Mouse (Mus musculus): ENCODE measurements around the gene AU040320.

AU040320 gene

GRCm38 (mm10) chr4:126753268-126754230 lies at the start of gene AU040320, which contains the start of gene Ncdn:
Gene AU040320 (plus strand): TSS chr4:126753544.
Gene Ncdn (minus strand): TSS chr4:126753438.
- DNase-seq: peak; percentile 97 to 99

GRCm38 (mm10) chr4:126706630-126707438 lies 46.5 kb upstream of the AU040320 start:
- no peak for DNase-seq

GRCm38 (mm10) chr4:126707439-126707826 lies 45.9 kb upstream of the AU040320 start:
- DNase-seq: no peak

- peak in 1 of 2 experiments; percentile 30 for DNase-seq
Observed at GRCm38 (mm10) chr4:126732111-126732510, 21.2 kb upstream of the AU040320 start.

GRCm38 (mm10) chr4:126732531-126733380 lies 20.6 kb upstream of the AU040320 start:
- peak in 1 of 2 experiments; percentile 37 for DNase-seq

- no peak for DNase-seq
Observed at GRCm38 (mm10) chr4:126734001-126734603, 19.2 kb upstream of the AU040320 start.

- no peak for DNase-seq
Observed at GRCm38 (mm10) chr4:126734700-126735381, 18.5 kb upstream of the AU040320 start.

- DNase-seq: no peak
Observed at GRCm38 (mm10) chr4:126735382-126736000, 17.9 kb upstream of the AU040320 start.

GRCm38 (mm10) chr4:126736001-126736414 lies 17.3 kb upstream of the AU040320 start, which contains the start of gene Tfap2e:
Gene Tfap2e (minus strand): TSS chr4:126736240.
- peak; percentile 37 to 57 for DNase-seq

- peak in 1 of 2 experiments; percentile 37 for DNase-seq
Observed at GRCm38 (mm10) chr4:126739966-126740676, 13.2 kb upstream of the AU040320 start.

- peak; percentile 76 to 83 for DNase-seq
Observed at GRCm38 (mm10) chr4:126741448-126741847, 11.9 kb upstream of the AU040320 start.

- no peak for DNase-seq
Observed at GRCm38 (mm10) chr4:126742976-126743375, 10.4 kb upstream of the AU040320 start.

- DNase-seq: no peak
Observed at GRCm38 (mm10) chr4:126743713-126744112, 9.6 kb upstream of the AU040320 start.

- DNase-seq: no peak
Observed at GRCm38 (mm10) chr4:126744831-126745230, 8.5 kb upstream of the AU040320 start.

- peak; percentile 48 to 76 for DNase-seq
Observed at GRCm38 (mm10) chr4:126745506-126746193, 7.7 kb upstream of the AU040320 start.

- DNase-seq: no peak
Observed at GRCm38 (mm10) chr4:126746194-126746840, 7.0 kb upstream of the AU040320 start.

GRCm38 (mm10) chr4:126748381-126748780 lies 5.0 kb upstream of the AU040320 start:
- DNase-seq: no peak

GRCm38 (mm10) chr4:126749553-126749952 lies 3.8 kb upstream of the AU040320 start:
- DNase-seq: no peak

All from kidney, postnatal 25 days (tissue).